Mouse (Mus musculus) ES-E14 (cell line): ENCODE measurements around the gene Scgb3a1.

ENCODE experiments used
- CHD2 ChIP-seq: IDR thresholded peaks from 2 replicates; pipeline ENCODE4 v1.6.1; 2014; ENCODE audit warnings: mild to moderate bottlenecking, low read depth, low read length, inconsistent platforms
- HCFC1 ChIP-seq: IDR thresholded peaks from 2 replicates; pipeline ENCODE4 v1.6.1; 2012; ENCODE audit warnings: low read length, inconsistent platforms, borderline replicate concordance; ENCODE audit not compliant: insufficient read depth
- MAFK ChIP-seq: IDR thresholded peaks from 2 replicates; pipeline ENCODE4 v1.6.1; 2014; ENCODE audit warnings: mild to moderate bottlenecking, low read depth, low read length, inconsistent platforms; ENCODE audit not compliant: insufficient read depth
- ZC3H11A ChIP-seq: IDR thresholded peaks from 2 replicates; pipeline ENCODE4 v1.6.1; 2012; ENCODE audit warnings: low read depth, mild to moderate bottlenecking, inconsistent platforms, low read length, borderline replicate concordance
- ZNF384 ChIP-seq: IDR thresholded peaks from 2 replicates; pipeline ENCODE4 v1.6.1; 2012; ENCODE audit warnings: low read depth, low read length, inconsistent platforms

DNA sequence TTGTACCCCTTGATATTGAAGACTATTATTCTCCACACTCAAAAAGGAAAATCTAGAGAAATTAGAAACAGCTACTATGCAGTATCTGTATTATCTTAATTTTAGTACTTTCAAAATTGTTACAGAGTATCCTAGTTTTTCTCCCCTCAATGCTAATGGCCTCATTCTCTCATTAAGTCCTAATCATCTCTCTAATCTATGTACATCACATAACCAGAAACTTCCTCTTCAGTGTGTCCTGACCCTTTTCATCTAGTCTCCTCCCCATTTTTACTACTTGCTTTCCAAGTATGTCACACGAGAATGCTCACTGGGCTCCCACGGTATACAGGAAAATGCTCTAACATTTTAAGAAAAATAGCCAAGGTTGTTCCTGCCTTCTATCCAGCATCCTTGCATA is 44.4 kb downstream of the Scgb3a1 start:
- TF ChIP-seq HCFC1 (no peak), CHD2 (no peak), ZC3H11A (no peak), MAFK (no peak), ZNF384 (no peak)
